Mouse (Mus musculus) neutrophil, adult 5-6 weeks (primary cell): ENCODE results near the gene Aldh1l2. TPM values are rescaled to one million over a fixed set of nuclear protein-coding genes. Genes with fewer than 3 reads are reported as not detected.

ENCODE experiments used
- ATAC-seq: fragments of 151-379, 151-347 bp; 2 replicates; pipeline ENCODE4 v1.8.0; 2017; ENCODE audit warnings: mild to moderate bottlenecking, moderate TSS enrichment; ENCODE audit not compliant: insufficient number of reproducible peaks, poor library complexity, low FRiP score, severe bottlenecking; ENCODE audit errors: extremely low read depth
- total RNA-seq: library from RNA; stranded (forward); fragments of 200-1000 nt; gene quantifications from 2 replicates; pipeline ENCODE4 v1.2.3, GENCODE M21; 2017

Gene Aldh1l2
- total RNA-seq, 1 experiment from 2014 or later = 0.12 TPM

DNA sequence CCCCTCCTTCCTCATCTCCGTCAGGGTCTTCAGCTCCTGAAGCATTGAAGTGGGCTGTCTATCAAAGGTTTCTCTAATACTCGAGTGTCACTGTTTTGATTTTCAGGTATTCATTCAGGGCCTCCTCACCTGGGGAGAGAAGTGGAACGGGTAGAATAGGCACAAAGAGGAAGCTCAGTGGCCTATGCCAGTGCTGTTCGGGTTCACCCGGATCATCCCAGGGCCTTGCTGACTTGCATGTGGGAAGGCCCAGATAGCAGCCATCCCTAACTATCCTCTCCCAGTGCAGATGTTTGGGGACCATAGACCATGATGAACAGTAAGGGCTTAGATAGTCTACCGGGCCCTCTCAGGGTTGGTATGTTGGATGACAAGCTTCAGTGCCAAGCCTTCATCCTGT lies 43.4 kb downstream of the Aldh1l2 start:
- no peak for ATAC-seq

DNA sequence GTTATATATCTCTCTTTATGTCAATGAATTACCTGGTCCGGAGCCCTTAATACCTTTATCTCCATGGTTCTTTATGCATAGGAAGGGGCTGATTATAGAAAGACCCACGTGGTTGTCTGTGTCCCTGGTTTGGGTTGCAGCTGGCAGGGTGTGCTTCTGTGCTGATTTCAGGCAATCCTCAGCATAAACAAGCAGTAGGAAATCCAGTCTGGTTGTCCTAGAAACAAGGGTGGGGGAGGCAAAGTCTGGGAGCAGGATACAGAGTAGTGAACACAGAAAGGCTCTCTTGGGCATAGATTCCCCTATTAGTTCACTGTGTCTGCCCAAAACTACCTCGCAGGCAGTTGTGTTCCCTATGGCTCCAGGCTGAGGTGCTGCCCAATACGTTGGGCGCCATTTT lies 56.7 kb downstream of the Aldh1l2 start:
- no peak for ATAC-seq

DNA sequence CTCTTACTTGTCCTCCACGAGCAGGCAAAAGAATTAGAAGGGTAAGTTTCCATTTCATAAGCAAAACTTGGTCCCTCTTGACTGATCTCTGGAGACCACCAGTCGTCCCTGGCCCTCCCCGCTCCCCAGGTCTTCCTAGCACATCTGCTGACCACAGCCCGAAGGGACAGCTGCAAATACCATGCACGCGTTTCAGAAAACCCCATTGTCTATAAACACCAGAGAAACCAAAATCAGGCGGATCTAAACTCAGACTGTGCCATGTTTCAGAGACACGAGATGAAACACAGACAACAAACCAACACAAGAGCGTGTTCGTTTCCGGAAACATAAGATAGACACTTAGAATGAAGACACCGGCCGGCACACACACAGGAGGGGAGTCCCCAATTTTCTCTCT lies 58.7 kb downstream of the Aldh1l2 start:
- no peak for ATAC-seq

DNA sequence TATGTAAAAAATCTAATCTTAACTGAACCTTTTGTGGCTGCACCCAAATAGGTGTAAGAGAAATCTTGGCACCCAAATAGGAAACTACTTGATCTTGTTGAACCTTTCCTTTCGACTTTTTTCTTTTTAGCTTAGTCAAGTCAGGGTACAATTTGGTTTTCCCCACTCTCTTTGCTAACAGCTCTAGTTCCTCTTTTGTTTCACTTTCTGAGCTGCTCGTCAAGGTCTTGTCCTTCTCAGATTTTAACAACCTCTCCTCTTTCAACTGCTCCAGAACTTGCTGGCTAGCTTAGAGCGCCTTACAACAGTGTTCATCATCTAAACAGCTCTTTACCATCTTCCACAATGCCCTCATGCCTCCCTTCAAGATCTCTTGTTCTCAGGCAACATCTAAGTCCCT lies 76.4 kb downstream of the Aldh1l2 start:
- no peak for ATAC-seq

DNA sequence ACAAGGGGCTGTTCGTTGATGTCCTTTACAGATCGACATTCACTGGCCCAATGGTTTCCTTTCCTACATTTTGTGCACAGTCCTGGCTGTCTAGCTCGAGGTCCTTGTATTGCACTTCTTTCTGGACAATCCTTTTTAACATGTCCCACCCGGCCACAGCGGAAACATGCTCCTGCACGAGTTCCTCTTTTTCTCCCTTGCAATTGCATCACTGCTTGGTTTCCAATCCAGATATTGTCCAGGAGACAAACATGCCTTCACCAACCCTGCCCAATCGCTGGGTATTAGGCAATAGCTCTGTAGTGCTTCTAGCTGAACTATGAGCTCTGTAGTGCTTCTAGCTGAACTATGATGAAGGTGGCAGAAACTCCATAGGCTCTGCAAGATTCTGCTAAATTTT lies 85.4 kb downstream of the Aldh1l2 start:
- no peak for ATAC-seq

Other genes starting within 250 kb of the Aldh1l2 start
- 12.9 and 15.1 TPM in 2 replicates for gene Slc41a2, start 196.3 kb downstream of the Aldh1l2 start, total RNA-seq
- gene D10Wsu102e, start 173.9 kb downstream of the Aldh1l2 start, total RNA-seq = 1.7 and 1.9 TPM in 2 replicates
- gene Washc4, start 9.6 kb upstream of the Aldh1l2 start, total RNA-seq = 97.6 and 98.9 TPM in 2 replicates
- 28.5 and 31.9 TPM in 2 replicates for gene Appl2, start 114.6 kb upstream of the Aldh1l2 start, total RNA-seq
- not detected in 2 replicates for gene 1500009L16Rik, start 188.7 kb upstream of the Aldh1l2 start, total RNA-seq